Mouse (Mus musculus) hindbrain, embryonic 12.5 days (tissue): ENCODE measurements at regions not wholly inside any gene's neighbourhood (a gene's known extent, or its start where the extent isn't known, plus 50 kb on each side); places are given as distances from the start of the nearest gene placed in this dataset.
"Not testable (repeated sequence)": the region's sequence is repeated elsewhere in the genome, so short reads cannot be mapped to it uniquely, and the experiment has no call there.

Experiments used
- ATAC-seq: fragments of 200-750 bp; cut with Nextera tagmentation; 2 replicates; pipeline ENCODE4 v1.8.0; 2017; ENCODE audit warnings: moderate TSS enrichment; ENCODE audit not compliant: low FRiP score
- H3K27ac ChIP-seq: fragments of 300-500 bp; sonication (generic); 2 replicates; pipeline ENCODE4 v1.5.1; 2016; ENCODE audit warnings: mild to moderate bottlenecking
- H3K27me3 ChIP-seq: fragments of 300-500 bp; sonication (generic); 2 replicates; pipeline ENCODE4 v1.6.1; 2016; ENCODE audit warnings: mild to moderate bottlenecking
- H3K36me3 ChIP-seq: fragments of 300-500 bp; sonication (generic); 2 replicates; pipeline ENCODE4 v1.6.1; 2016; ENCODE audit warnings: mild to moderate bottlenecking
- H3K4me1 ChIP-seq: fragments of 300-500 bp; sonication (generic); 2 replicates; pipeline ENCODE4 v1.6.1; 2016
- H3K4me2 ChIP-seq: fragments of 300-500 bp; sonication (generic); replicated peaks from 2 replicates; pipeline ENCODE4 v1.6.1; 2016; ENCODE audit warnings: mild to moderate bottlenecking
- H3K4me3 ChIP-seq: fragments of 300-500 bp; sonication (generic); 2 replicates; pipeline ENCODE4 v1.5.1; 2016; ENCODE audit warnings: mild to moderate bottlenecking
- H3K9ac ChIP-seq: fragments of 300-500 bp; sonication (generic); 2 replicates; pipeline ENCODE4 v1.6.1; 2016; ENCODE audit warnings: mild to moderate bottlenecking, moderate library complexity
- H3K9me3 ChIP-seq: fragments of 300-500 bp; sonication (generic); replicated peaks from 2 replicates; pipeline ENCODE4 v1.6.1; 2016; ENCODE audit warnings: mild to moderate bottlenecking
- WGBS: fragments of 180-500 bp; shearing (Covaris S2); methylation state at CpG from one replicate; pipeline ENCODE4 v1.1.7; 2016; 5-methylcytosine and 5-hydroxymethylcytosine counted together

DNA sequence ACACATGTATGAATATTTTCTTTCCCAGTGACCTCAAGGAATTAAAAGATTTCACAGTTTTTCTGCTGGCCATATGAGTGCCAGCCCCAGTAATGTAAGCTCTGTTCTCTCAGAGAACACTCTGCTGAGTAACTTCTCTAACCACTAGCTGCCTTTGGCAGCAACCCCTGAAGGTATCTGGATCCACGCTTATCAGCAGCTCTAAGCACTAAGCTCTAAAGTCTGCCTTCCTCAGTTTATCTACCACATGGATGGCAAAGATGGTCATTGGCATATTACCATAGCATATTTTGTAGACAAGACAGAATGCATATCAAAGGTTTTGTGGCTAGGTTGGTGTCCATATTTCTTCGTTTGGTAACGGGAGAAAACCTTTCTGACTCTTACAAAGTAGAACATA lies 592.3 kb upstream of the Chrm3 start:
- no peak overlapping the region for H3K4me3 ChIP-seq
- H3K9ac ChIP-seq = no peak overlapping the region
- ATAC-seq = no peak
- H3K27ac ChIP-seq = no peak overlapping the region
- 91% methylated on average over 3 of the region's 3 CpGs for WGBS
- H3K27me3 ChIP-seq = no peaks in the 10 kb centered on the region
- H3K9me3 ChIP-seq = no peaks in the 10 kb centered on the region
- no peaks in the 10 kb centered on the region for H3K36me3 ChIP-seq
- H3K4me1 ChIP-seq = no peaks in the 10 kb centered on the region
- H3K4me2 ChIP-seq = no peak overlapping the region

DNA sequence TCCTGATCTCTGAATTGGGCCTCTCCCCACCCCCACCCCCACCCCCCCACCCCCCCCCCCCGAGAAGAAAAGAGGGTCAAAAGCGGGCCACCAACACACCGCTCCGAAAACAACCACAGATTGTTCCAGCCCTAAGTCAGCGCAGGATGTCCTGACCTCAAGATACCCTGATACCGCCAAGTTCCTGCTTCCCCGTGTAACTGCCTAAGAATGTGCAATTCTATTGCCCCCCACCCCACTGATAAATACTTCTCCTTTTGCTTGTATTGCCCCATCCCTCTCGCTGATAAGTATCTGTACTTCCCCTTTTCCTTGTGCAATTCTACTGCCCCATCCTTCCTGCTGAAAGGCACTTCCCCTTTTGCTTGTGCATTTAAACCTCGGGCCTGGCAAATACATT lies 590.0 kb upstream of the Chrm3 start:
- not testable (repeated sequence) for H3K27me3 ChIP-seq, ATAC-seq, H3K36me3 ChIP-seq, H3K9me3 ChIP-seq, H3K9ac ChIP-seq, H3K4me2 ChIP-seq, H3K4me3 ChIP-seq, H3K27ac ChIP-seq, H3K4me1 ChIP-seq
- 84% methylated on average over 9 of the region's 9 CpGs for WGBS

DNA sequence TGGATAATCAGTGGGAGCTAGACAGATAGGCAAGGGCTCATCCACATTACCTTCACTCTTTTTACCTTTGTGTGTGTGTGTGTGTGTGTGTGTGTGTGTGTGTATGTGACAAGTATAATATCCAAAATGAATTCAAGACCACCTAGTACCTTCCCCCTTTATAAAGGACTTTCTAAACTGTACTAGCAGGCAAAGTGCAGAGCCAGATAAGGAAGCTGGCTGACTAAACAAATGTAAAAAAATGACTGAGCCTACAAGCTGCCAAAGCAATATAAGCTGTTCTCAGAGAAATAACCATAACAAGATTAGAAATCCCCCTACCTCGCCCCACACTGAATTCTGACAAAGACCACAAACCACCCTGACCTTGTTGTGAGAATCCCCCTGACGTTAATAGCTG lies 586.8 kb upstream of the Chrm3 start:
- Histone ChIP-seq H3K4me2 (no peak overlapping the region), H3K9ac (no peak overlapping the region), H3K4me3 (no peak overlapping the region), H3K27ac (no peak overlapping the region), H3K9me3 (no peaks in the 10 kb centered on the region), H3K36me3 (no peaks in the 10 kb centered on the region), H3K27me3 (no peaks in the 10 kb centered on the region), H3K4me1 (no peaks in the 10 kb centered on the region)
- WGBS = 85% methylated on average over 2 of the region's 2 CpGs
- no peak for ATAC-seq

DNA sequence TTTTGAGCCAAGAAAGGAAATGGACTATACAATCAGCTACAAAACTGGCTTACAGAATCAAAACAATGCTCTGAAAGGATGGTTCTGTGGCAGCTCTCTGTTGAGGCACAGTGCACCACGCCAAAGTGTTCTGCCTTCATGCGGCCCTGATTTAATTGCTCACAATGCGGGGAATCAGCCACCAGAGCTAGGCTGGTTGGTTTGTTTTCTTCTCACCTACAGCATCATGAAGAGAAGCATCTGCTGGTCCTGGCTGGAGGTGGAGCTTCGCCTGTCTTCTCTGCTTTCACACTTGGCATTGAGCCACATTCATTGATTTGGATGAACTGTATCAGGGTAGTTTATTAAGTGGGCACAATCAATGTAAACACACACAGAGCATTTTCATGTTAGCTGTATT lies 583.2 kb upstream of the Chrm3 start:
- H3K9ac ChIP-seq = no peak overlapping the region
- no peak overlapping the region for H3K4me3 ChIP-seq
- no peak for ATAC-seq
- WGBS = 86% methylated on average over 4 of the region's 4 CpGs
- no peaks in the 10 kb centered on the region for H3K36me3 ChIP-seq
- no peak overlapping the region for H3K4me2 ChIP-seq
- H3K9me3 ChIP-seq = no peaks in the 10 kb centered on the region
- no peak overlapping the region for H3K27ac ChIP-seq
- H3K4me1 ChIP-seq = no peaks in the 10 kb centered on the region
- H3K27me3 ChIP-seq = no peaks in the 10 kb centered on the region

DNA sequence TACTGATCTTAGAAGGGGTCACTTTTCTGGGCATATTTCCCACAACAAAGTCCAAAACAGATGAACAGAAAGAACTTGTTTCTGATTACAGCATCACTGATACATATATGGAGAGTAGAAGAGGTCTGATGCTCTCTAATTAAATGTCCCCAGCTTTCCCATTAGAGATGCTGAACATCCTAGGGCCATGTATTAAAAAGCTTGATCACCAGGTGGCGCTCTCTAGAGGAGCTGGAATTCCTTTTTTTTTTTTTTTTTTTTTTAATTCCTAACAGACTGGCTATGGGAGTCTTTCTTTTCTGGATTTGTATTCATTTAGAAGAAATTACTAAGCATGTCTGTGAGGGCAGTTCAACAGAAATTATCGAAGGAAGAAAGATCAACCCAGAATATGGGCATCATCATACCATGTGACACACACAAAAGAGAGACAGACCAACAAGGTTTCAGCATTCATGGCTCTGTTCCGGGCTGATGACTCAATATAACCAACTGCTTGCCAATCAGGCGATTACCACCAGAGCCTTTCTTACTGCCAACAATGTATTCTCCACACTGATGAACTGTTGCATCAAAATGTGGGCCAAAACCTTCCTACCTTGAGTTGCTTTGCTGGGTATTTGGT lies 581.5 kb upstream of the Chrm3 start:
- 51% methylated on average over 4 of the region's 4 CpGs for WGBS

DNA sequence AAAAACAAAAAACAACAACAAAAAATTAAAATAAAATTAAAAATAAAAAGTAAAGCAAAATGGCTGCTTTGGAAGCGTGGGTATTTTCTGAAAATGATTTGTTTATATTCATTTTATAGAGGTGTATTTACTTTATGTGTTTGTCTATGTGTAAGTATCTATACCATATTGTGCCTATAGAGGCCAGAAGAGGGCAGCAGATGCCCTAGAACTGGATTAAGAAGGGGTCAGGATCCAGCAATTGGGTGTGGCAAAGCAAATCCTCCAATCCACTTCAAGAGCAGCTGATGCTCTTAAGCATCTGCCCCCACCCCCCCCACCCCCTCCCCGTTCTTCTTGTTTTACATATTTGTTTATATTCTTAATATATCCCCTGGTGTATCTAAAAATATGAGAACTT lies 577.6 kb upstream of the Chrm3 start:
- WGBS = 92% methylated on average over 2 of the region's 2 CpGs
- no peaks in the 10 kb centered on the region for H3K27me3 ChIP-seq
- no peak overlapping the region for H3K9ac ChIP-seq
- H3K4me1 ChIP-seq = no peaks in the 10 kb centered on the region
- no peak overlapping the region for H3K4me2 ChIP-seq
- no peaks in the 10 kb centered on the region for H3K36me3 ChIP-seq
- ATAC-seq = no peak
- H3K4me3 ChIP-seq = no peak overlapping the region
- no peak overlapping the region for H3K27ac ChIP-seq
- H3K9me3 ChIP-seq = no peaks in the 10 kb centered on the region

More for the DNA sequence above, 581.5 kb upstream of the Chrm3 start:
- Histone ChIP-seq H3K4me2 (no peak overlapping the region), H3K27ac (no peak overlapping the region), H3K4me1 (no peaks in the 10 kb centered on the region), H3K27me3 (no peaks in the 10 kb centered on the region), H3K9me3 (no peaks in the 10 kb centered on the region), H3K4me3 (no peak overlapping the region), H3K9ac (no peak overlapping the region), H3K36me3 (no peaks in the 10 kb centered on the region)
- ATAC-seq = peak; percentile 40; the same call in 1 of the 2 replicates

DNA sequence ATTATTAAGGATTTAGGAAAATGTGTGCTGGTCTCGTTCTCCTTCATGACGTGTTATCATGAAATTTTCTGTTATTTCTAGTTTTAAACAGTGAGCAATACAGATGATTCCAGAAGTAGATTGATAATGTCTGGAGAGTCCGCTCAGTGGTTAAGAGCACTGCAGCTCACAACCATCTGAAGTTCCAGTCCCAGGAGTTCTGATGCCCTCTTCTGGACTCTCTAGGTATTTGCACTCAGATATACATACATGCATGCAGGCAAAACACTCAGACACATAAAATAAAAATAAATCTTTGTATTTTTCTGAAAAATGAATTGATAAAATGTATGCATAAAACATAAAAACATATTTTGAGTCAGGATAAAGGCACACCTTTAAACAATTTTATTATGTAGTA lies 570.1 kb upstream of the Chrm3 start:
- no peak overlapping the region for H3K27ac ChIP-seq
- no peak overlapping the region for H3K4me2 ChIP-seq
- H3K27me3 ChIP-seq = no peaks in the 10 kb centered on the region
- no peak overlapping the region for H3K9ac ChIP-seq
- WGBS = 92% methylated on average over 3 of the region's 3 CpGs
- H3K4me3 ChIP-seq = no peak overlapping the region
- H3K36me3 ChIP-seq = no peaks in the 10 kb centered on the region
- ATAC-seq = no peak
- no peaks in the 10 kb centered on the region for H3K9me3 ChIP-seq
- H3K4me1 ChIP-seq = no peaks in the 10 kb centered on the region

DNA sequence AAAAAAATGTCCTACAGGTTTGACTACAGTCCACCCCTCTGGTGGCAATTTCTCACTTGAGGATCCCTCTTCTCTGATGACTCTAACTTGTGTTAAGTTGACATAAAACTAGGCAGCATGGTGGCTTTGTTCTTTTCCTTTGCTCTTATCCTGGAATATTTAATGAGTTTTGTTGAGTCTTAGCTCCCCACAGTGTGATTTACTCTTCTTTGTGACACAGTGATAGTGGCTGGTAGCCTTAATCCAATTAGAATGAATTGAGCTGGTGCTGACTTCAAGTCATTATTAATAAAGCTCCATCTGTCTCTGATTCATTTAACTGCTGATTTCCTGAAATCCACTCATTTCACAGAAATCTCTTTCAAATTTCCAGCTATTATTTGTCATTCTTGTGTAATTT lies 553.7 kb upstream of the Chrm3 start:
- no peak for ATAC-seq
- no peaks in the 10 kb centered on the region for H3K9me3 ChIP-seq
- no peaks in the 10 kb centered on the region for H3K27me3 ChIP-seq
- no peak overlapping the region for H3K27ac ChIP-seq
- H3K9ac ChIP-seq = no peak overlapping the region
- H3K4me2 ChIP-seq = no peak overlapping the region
- no peaks in the 10 kb centered on the region for H3K36me3 ChIP-seq
- H3K4me3 ChIP-seq = no peak overlapping the region
- H3K4me1 ChIP-seq = no peaks in the 10 kb centered on the region

DNA sequence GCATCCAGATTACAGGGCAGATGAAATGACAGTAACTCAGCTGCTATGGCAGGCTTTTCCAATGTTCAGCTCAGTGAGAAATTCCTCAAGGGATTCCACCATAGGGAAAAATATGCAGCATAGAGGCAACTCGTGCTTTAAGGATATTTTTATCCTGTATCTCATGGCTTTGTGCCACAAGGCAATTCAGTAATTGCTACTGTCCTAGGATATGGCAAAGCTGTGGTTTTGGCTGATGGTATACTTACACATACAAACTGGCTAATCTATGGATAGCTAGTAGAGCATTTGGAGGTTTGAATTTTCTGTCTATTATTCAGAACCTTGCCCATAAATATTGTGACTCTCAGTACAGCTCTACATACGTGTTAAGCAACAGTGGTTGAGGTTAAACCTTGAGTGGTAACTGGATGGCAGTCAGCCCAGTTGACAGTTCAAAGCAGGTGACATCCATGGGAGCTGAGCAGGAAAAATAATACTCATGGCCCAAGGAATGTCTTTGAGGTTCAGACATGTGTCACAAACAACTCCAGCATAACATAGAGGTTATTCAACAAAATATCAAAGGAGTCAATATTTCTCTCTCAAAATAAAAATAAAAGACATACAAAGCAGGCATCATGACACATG lies 548.6 kb upstream of the Chrm3 start:
- H3K27me3 ChIP-seq = no peaks in the 10 kb centered on the region
- H3K9me3 ChIP-seq = no peaks in the 10 kb centered on the region
- no peak overlapping the region for H3K9ac ChIP-seq
- no peak overlapping the region for H3K4me3 ChIP-seq
- no peak overlapping the region for H3K27ac ChIP-seq
- 45% methylated on average over 2 of the region's 2 CpGs for WGBS
- no peaks in the 10 kb centered on the region for H3K4me1 ChIP-seq
- no peak for ATAC-seq
- no peaks in the 10 kb centered on the region for H3K36me3 ChIP-seq
- H3K4me2 ChIP-seq = no peak overlapping the region

DNA sequence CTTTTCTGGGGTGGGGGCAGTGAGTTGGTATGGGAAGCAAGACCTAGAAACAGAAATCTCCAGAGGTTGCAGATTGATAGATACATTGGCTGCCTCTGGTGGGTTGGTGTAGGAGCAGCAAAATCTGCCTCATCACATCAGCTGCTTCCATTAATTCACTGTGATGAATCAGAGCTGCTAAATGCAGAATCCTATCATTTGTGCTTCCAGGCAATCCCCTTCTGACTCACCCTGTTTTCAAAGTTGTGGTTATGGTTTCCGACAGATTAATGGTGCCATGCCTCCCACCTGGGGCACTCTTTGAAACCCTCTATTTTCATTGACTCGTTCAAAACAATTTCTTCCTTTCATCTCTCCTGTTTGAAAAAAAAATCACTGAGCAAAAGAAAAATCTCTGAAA lies 507.2 kb upstream of the Chrm3 start:
- 79% methylated on average over 2 of the region's 2 CpGs for WGBS

DNA sequence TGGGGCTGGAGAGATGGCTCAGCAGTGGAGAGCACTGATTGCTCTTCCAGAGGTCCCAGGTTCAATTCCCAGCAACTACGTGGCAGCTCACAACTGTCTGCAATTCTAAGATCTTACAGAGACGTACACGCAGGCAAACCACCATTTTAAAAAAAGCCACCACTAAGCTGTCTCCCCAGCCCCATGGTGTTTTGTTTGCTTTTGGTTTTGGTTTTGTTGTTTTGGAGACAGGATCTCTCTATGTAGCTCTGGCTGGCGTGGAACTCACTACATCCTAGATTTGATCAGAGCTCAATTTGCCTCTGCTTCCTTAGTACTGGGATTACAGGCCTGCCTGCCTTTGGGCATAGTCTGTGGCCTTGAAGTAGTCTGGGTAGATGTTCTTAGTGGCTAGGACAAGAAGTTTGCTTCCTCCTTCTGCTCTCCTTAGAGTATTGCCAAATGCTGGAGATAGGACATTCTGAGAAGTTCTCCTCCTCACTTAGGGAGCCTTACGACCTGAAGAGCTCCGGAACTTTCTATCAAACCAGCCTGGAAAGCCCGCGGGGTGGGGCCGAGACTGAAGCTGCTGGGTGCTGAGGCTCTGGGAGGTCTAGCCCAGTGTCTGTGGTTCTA lies 495.4 kb upstream of the Chrm3 start:
- not testable (repeated sequence) for ATAC-seq, H3K27me3 ChIP-seq, H3K4me1 ChIP-seq, H3K9me3 ChIP-seq, H3K27ac ChIP-seq, H3K4me3 ChIP-seq, H3K4me2 ChIP-seq, H3K9ac ChIP-seq, H3K36me3 ChIP-seq
- WGBS = 92% methylated on average over 9 of the region's 9 CpGs

More for the DNA sequence above, 507.2 kb upstream of the Chrm3 start:
- Histone ChIP-seq H3K27ac (no peak overlapping the region), H3K36me3 (no peaks in the 10 kb centered on the region), H3K4me3 (no peak overlapping the region), H3K27me3 (no peaks in the 10 kb centered on the region), H3K9me3 (no peaks in the 10 kb centered on the region), H3K9ac (no peak overlapping the region), H3K4me1 (no peaks in the 10 kb centered on the region), H3K4me2 (no peak overlapping the region)
- no peak for ATAC-seq

DNA sequence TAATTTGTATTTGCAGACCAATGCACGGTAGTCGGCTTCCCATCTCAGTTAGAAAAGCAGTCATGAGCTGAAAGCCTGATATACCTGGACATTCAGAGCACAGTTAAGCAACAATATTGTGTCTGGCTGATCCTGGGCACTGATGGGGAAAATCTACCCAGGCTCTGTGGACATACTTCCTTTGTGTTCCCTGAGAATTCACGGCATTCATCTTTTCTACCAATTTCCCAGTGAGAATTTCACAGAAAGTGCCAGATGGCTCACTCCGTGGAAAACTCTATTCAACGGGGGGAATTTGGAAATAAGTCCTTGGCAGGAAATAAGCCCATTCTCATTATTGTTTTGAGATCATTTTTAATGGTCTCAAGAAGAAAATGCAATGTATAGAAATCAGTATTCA lies 484.6 kb upstream of the Chrm3 start:
- H3K4me2 ChIP-seq = no peak overlapping the region
- ATAC-seq = no peak

DNA sequence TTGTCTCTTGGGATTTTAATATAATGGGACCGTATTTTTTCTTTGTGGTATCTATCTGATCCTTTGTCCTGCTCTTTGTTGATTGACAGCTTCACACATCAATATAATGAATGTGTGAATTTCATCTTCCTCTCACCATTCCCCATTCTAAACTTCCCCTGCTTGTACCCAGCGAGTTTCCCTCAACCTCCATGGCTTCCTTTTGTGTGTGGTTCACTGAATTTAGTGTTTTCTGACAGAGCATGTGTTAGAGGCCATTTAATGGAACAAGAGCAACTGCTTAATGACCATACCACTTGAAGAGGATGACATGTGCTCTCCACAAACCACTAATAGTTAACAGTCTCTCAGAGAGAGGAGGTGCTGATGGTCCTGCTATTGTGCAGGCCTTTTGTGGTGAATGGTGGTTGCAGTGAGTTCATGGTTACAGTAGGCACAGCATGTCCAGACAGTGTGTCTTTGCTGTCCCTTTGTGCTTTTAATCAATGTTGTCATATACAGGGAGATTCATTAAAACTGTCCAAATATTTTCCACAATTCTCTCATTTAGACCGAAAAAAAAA lies 438.8 kb upstream of the Chrm3 start:
- Histone ChIP-seq H3K9ac (no peak overlapping the region), H3K4me1 (no peaks in the 10 kb centered on the region), H3K36me3 (no peaks in the 10 kb centered on the region), H3K4me3 (no peak overlapping the region), H3K9me3 (no peaks in the 10 kb centered on the region), H3K27ac (no peak overlapping the region), H3K4me2 (no peak overlapping the region), H3K27me3 (no peaks in the 10 kb centered on the region)
- WGBS = 77% methylated on average over 3 of the region's 3 CpGs
- no peak for ATAC-seq

More for the DNA sequence above, 484.6 kb upstream of the Chrm3 start:
- Histone ChIP-seq H3K9me3 (no peaks in the 10 kb centered on the region), H3K4me3 (no peak overlapping the region), H3K9ac (no peak overlapping the region), H3K4me1 (no peaks in the 10 kb centered on the region), H3K27me3 (no peaks in the 10 kb centered on the region), H3K27ac (no peak overlapping the region), H3K36me3 (no peaks in the 10 kb centered on the region)
- WGBS = 71% methylated on average over 5 of the region's 5 CpGs
